Mouse (Mus musculus) cerebellum, postnatal 36 days (tissue): ENCODE data around the gene Vangl1.

Experiments
- DNase-seq, 2 experiments: peaks; one replicate each; pipeline ENCODE4 v3.0.0; 2021 to 2022; ENCODE audit warnings: mixed read lengths in 2 of 2

The Vangl1 gene

GRCm38 (mm10) chr3:102141451-102141850, 63.0 kb downstream of the Vangl1 start:
- no peak for DNase-seq

DNA sequence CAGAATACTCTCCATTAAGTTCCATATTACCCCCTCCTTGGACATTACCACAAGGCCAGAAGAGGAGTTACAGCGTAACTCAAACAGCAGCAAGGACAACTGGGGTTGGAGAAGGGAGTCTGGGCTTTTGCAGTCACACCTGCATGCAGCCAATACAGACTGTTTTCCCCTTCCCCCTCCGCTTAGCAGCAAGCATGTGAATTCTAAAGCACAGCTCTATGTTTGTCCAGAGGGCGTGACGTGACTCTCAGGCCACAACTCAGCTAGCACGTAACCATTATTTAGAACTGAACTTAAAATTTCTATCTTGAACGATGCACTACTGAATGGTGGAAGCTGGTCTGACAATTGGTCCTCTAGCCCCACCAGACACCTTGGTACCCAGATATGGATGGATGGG, 63.9 kb downstream of the Vangl1 start:
- no peak for DNase-seq

GRCm38 (mm10) chr3:102138899-102139298, 65.6 kb downstream of the Vangl1 start:
- DNase-seq: no peak

GRCm38 (mm10) chr3:102137158-102137557, 67.3 kb downstream of the Vangl1 start:
- no peak for DNase-seq

DNA sequence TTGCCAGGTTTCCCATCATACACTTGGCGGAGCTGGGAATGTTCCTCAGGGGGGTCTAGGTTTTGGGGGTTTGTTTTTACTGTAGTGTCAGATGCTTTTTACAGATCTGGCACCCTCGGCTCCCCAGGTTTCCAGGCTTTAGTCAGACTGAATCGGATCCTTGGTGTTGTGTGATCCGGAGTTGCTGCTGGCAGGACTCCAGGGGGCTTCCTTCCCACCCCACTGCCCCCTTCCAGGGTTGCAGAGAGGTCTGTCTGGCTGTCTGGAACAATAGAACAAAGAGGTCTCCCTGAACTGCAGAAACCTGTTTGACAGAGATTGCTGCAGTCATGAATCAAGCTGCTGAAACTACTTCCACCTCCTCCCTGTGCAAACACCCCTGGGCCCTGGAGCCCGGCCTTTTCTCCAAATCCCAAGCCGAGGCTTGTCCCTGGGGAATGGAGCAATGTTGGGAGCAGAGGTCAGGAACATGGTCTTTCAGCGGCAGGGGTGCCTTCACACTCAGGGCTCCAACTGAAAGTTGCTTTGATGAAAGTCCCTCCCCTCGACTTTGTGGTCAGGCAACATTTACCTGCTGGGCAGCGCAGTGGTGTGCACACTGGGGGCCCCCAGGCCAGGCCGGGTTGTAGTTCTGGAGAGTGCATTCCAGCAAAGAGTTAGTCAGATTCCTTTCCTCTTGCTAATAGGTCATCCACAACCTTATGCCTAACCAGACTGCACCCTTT, 68.9 kb downstream of the Vangl1 start:
- no peak for DNase-seq

DNA sequence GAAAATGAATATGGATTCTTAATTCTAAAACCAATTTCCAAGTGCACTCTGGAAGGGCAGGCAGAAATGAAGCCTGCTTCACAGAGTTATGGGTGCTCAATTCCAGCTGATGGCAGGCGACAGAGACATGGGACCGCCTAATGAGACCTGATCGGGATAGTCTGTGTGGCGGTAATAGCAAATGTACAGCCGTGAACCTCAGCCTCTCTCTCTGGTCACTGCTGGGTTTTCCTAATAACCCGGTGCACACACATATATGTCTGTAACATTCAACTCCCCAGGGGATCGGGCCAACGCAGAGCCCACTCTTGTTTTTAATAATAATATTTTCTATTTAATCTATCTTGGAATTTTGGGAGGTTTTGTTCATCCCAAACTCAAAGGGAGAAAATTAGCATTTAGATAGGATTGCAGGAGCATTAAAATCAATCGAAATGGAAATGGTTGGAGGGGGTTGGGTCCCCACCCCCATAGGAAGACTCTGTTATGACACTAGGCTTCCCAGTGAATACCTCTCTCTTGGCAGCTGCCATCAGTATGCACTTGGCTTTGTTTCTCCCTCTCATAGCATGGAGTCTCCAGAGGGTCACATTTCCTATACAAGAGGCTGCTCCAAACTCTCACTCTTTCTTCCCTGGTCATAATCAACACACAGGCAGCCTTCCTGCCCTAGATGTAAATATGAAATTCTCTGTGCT, 72.7 kb downstream of the Vangl1 start:
- DNase-seq: no peak

- no peak for DNase-seq
Measured at GRCm38 (mm10) chr3:102130478-102130877, 74.0 kb downstream of the Vangl1 start.

DNA sequence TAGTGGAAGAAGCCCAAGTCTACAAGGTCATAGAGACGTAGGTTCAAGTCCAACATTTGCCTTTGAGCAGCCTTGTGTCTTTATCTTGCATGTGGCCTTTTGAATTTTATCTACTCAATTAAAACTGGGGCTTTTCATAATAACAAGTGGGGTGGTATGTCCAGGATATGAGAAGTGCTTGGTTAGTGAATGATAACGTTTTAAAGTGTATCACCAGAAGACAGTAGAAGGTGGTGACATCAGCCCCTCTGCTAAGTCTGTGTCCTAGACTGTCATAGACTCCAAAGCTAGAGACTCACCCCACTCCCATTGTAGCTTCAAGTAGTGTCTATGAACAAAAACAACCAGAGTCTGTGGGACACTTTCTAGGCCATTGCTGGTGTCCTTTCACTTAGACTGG, 76.3 kb downstream of the Vangl1 start:
- DNase-seq: no peak

DNA sequence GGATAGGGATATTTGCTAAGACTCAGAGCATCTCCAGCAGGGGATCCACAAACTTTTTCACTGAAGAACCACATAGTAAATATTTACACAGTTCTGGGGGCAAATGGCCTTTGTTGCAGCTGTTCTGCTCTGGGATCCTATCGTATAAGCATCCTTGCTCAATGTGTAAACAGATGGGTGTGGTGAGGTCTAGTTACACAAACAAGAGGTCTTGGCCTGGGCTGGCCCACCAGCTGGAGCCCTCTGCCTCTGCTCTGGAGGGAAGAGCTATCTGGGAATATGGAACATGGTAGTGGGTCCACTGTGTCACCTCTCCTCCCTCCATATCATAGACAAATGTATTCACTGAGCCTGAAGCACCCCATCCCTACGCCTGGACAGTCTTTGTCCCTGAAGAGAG, 77.4 kb downstream of the Vangl1 start:
- DNase-seq: no peak

GRCm38 (mm10) chr3:102125546-102125945, 78.9 kb downstream of the Vangl1 start:
- peak; percentile 24 to 33 for DNase-seq

GRCm38 (mm10) chr3:102123654-102124053, 80.8 kb downstream of the Vangl1 start:
- no peak for DNase-seq

DNA sequence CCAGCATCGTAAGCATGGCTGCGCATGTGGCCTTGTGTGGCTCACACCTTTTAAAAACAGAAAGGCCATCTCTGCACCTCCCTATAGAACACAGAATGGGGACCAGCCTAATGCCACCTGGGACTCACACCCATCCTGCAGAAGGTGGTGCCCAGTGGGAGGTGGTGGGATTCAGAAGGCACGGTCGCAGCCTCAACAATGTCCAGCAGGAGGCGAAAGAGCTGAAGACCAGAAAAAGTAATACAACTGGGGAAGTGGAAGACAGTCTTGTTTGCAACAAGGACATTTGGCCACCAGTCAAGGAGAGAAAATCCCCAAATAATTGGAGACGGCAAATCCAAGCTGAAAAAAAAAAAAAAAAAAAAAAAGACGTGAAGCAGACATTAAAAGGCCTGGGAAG, 82.4 kb downstream of the Vangl1 start:
- DNase-seq: no peak

- DNase-seq: no peak
Measured at GRCm38 (mm10) chr3:102120947-102121346, 83.5 kb downstream of the Vangl1 start.

GRCm38 (mm10) chr3:102111979-102112599, 92.4 kb downstream of the Vangl1 start:
- DNase-seq: no peak

DNA sequence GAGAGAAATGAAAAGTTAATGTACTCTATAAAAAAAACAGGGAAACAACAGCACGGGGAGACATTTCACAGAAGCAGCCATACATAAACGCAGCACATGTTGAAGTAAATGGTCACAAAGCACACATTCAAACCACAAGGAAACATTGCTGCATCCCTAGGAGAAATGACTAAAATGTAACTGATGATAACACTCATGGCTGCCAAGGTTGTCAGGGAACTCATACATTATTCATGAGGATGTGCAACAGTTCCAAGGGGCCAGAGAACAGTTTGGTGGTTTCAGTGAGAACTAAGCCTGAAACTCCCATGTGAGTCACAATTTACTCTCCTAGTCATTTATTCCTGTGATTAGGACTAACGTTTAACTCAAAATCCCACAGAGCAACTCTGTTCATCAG, 96.3 kb downstream of the Vangl1 start:
- no peak for DNase-seq

GRCm38 (mm10) chr3:102103811-102104565, 100.5 kb downstream of the Vangl1 start:
- DNase-seq: no peak
